In genomic region chr2:92016981-92017380, GRCm38 (mm10) we compare ENCODE assay signal across 9 mouse cellular contexts. TPM values are rescaled to one million over a fixed set of nuclear protein-coding genes. Genes with fewer than 3 reads are reported as not detected.
DNase-seq lines count a peak whose midpoint lies in the region; ATAC-seq and TF ChIP-seq lines count a peak whose summit lies in the region.
"Had no signal": no experiment of that assay in that cellular context is flagged by ENCODE, and none has a peak within 500 bp of the region (broad histone marks: within the 10 kb centered on the region; RNA-seq: fewer than 3 reads in every experiment).

No protein-coding gene starts in this region.

- peak; percentile 44 for DNase-seq in layer of hippocampus, adult 9-11 months
- DNase-seq in layer of hippocampus, adult 2 months (ENCODE audit: low spot score in 2 of 2) = no peak
- DNase-seq in MN1 (ENCODE audit: low spot score) = peak; percentile 90
- DNase-seq in heart, postnatal 4 days = peak; percentile 86
- peak; percentile 83 for DNase-seq in lung, postnatal 36 days
- no peak for DNase-seq in T-cell, adult 2 months (ENCODE audit: low spot score)

- ATAC-seq in megakaryocyte, adult 5-6 weeks (ENCODE audit: poor library complexity, severe bottlenecking) = no peak

- peaks cover 14% of the 10 kb centered on the region for H3K4me1 ChIP-seq in brown adipose tissue, adult 24 weeks (ENCODE audit: control insufficient read depth, insufficient read depth, insufficient read length, low read length)

- H3K27ac ChIP-seq in layer of hippocampus, adult 2 months = no peak overlapping the region
- 0 out of 2 replicates have a peak overlapping the region, but pooled peaks have one; percentile 36 for H3K27ac ChIP-seq in brown adipose tissue, adult 24 weeks (replicated peaks; ENCODE audit: low read depth, low read length)

- no peak overlapping the region for H3K4me3 ChIP-seq in layer of hippocampus, adult 2 months
- H3K4me3 ChIP-seq in brown adipose tissue, adult 24 weeks (ENCODE audit: insufficient read depth, low read depth, low read length) = no peak overlapping the region

- TF ChIP-seq CTCF in layer of hippocampus, adult 2 months (conservative IDR thresholded peaks at IDR 0.05) = no peak

RNA-seq across cellular contexts. Expression of gene Creb3l1, which starts 7.3 kb away (rescaled TPM):
- total RNA-seq in layer of hippocampus, adult 2 months (2021) = 1 to 10 TPM; 3.2 to 3.6 TPM
- 4.5 and 5.6 TPM in 2 replicates for polyA plus RNA-seq in brown adipose tissue, adult 24 weeks (2012; ENCODE audit: insufficient read depth, insufficient read length, missing spikeins)
- 10 to 100 TPM; 16.9 to 18.5 TPM for total RNA-seq in heart, postnatal 4 days (2021)
- total RNA-seq in megakaryocyte, adult 5-6 weeks (2015) = 2.7 and 4.8 TPM in 2 replicates
- 0.51 and 1.2 TPM in 2 replicates for total RNA-seq in megakaryocyte, adult 5-6 weeks (2017)
- total RNA-seq: hematopoietic stem cell, adult 5-6 weeks had no signal

RNA-seq across cellular contexts. Expression of gene Dgkz, which starts 41.3 kb away (rescaled TPM):
- 100 to 1,000 TPM; 513 to 526 TPM for total RNA-seq in layer of hippocampus, adult 2 months (2021)
- 8.1 and 11.2 TPM in 2 replicates for polyA plus RNA-seq in brown adipose tissue, adult 24 weeks (2012; ENCODE audit: insufficient read depth, insufficient read length, missing spikeins)
- total RNA-seq in heart, postnatal 4 days (2021) = 10 to 100 TPM; 76.6 to 80.9 TPM
- 94.1 and 114 TPM in 2 replicates for total RNA-seq in megakaryocyte, adult 5-6 weeks (2015)
- total RNA-seq in megakaryocyte, adult 5-6 weeks (2017) = 66.4 and 80.4 TPM in 2 replicates

Comparison
In these comparisons a context has a peak if more than half of its experiments do, and no peak if none do; other contexts are left out.
1. DNase-seq: peak in layer of hippocampus, adult 9-11 months (single experiment), MN1 (single experiment), heart, postnatal 4 days (single experiment) and lung, postnatal 36 days (single experiment); none in layer of hippocampus, adult 2 months (0 of 2) and T-cell, adult 2 months (single experiment).
2. RNA of gene Dgkz, which starts 41.3 kb away (total RNA-seq): 513 to 526 TPM in layer of hippocampus, adult 2 months; 66.4 to 114 TPM in megakaryocyte, adult 5-6 weeks and 76.6 to 80.9 TPM in heart, postnatal 4 days; every median in the first group is over 4 times any median in the second.